Mouse (Mus musculus) frontal cortex, postnatal 10 days (tissue): ENCODE results near the gene Hadhb.
A peak's percentile ranks its signal among the peaks of the same experiment; 100 is the strongest.

Source experiments
- DNase-seq, 2 experiments: peaks; one replicate each; pipeline ENCODE4 v3.0.0; 2022; ENCODE audit warnings: low spot score in 2 of 2, mixed read lengths in 1 of 2

Gene Hadhb

DNA sequence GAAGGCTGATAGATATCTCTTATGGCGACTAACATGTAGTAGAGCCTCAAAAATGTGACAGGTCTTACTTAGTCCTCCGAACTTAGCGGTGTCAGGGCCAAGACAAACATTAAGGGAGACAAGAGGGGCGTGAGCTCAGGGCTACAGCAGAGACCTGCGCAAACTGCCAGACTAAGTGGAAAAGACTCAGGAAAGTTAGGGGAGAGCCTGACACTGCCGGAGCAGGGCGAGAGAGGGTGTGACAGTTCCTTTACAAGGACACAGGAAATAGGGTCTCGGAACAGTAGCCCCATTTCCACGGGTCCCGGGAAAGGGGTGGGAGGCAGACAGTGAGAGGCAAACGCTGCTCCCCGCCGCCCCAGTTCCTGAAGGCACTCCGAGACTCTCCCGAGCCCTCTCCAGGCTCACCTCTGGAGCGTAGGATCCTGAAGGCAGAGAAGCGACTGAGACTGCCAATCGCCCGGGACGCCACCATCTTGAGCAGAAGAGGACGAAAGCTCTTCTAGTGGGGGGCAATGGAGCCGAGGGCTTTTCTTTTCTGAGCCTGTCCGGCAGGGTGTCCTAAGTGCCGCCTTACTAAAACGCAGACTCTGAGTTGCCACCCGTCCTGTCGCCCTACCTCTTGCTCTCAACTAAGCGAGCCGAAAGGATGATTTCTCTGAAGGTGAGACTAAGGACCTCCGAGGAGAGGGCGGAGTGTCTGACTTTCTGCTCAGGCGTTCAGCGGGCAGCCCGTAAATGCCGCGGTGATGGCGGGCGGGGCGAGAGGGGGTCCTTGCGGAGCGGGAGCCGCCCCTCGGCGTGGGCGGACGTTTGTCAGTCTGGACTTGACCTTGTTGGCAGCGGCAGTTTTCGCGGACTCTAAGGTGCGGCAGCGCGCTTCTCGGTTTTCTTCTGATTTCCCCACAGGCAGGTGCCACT is at the start of gene Hadhb, which contains the start of gene Hadha:
TSS of gene Hadhb (plus strand) at position 775 of the 921 bp plus-strand sequence.
TSS of gene Hadha (minus strand) at position 689 of the 921 bp plus-strand sequence.
- DNase-seq = peak; percentile 81 to 91

- peak; percentile 33 to 50 for DNase-seq
Measured at GRCm38 (mm10) chr5:30105668-30106300, 49.3 kb upstream of the Hadhb start, which contains the start of gene 3110082J24Rik. Gene 3110082J24Rik (minus strand): TSS chr5:30106086.

DNA sequence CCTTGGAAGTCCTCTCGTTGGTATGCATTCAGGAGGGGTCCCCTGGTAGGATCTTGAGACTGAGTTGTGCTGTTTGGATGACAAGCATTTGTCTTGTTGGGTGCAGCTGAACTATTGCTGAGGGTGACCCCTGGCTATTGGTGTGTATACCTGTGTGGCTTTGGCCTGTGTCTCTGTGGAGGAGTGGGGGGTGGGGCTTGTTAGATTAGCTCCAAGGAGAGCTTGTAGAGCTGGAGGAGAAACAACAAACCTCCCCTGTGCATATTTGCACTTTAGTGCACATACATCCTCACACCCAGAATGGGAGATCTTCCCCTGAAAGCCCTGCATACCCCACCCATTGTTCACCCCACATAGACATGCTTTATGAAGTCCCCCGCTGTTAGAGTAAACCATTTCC is 48.3 kb upstream of the Hadhb start:
- peak in 1 of 2 experiments; percentile 9 for DNase-seq

DNA sequence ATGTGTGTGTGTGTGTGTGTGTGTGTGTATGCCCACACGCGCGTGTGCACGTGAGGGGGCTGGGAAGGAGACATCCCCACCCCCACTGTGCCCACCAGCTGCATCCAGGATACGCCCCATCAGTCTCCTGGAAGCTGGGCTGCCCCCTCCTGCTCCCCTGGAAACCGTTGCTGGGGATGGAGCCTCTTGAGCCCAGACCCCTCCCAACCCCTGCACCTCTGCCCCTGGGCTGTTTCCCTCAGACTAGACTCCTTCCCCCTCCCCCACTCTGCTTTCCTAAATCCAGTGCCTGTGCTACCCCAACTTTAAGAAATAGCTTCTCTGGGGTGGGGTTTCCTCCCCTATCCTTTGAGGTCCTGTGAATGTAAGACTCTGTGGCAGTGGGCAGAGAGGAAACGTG is 47.9 kb upstream of the Hadhb start:
- peak in 1 of 2 experiments; percentile 10 for DNase-seq

DNA sequence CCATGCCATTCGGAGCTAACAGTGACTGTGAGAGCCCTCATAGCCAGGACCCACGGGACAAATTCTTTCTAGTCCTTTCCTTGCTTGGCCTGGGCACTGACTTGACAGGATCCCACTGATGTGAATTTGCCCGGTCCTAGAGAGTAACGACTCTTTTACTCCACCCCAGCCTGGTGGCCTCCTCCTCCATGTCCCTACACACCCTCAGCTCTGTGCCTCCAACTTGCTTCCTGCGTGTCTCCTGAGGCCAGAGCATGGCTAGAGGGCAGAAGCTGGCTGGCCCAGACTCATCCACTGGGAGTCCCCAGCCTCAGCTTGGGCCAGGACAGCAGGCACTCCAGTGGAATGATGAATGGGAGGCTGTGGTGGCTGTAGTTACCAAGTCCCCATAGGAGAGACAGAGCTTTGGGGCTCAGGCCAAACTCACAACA is 47.4 kb upstream of the Hadhb start:
- DNase-seq = no peak

- no peak for DNase-seq
Measured at GRCm38 (mm10) chr5:30108233-30108632, 46.8 kb upstream of the Hadhb start.

GRCm38 (mm10) chr5:30109899-30110298 is 45.1 kb upstream of the Hadhb start:
- no peak for DNase-seq

DNA sequence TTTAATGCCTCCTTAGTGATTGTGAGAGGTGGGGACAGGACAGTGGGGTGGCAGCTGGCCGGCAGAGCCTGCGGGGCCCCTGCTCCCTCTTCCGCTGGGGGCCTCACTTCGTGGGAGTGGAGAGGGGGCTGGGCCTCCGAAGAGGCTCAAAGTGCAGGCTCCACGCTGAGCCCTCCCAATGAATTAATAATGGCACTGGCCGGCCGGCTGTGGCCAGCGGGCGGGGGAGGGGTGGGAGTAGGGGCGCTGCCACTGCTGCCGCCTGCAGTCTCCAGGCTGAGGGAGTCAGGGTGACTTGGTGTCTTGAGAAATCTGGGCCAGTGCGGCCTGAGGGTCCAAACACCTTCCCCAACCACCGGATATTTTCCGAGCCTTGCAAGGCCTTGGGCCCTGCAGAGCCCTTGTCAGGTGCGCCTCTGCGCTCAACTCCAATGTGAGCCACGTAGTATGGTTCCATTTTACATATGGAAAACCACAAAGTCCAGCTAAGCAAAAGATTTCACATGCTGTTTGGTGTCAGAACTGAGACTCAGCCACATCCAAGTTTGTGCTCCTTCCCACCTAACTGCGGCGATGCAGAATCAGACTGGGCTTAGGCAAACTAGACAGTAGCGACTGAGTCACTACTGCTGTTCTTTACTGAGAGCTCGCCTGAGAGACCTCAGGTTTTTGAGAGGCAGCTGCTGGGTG is 44.5 kb upstream of the Hadhb start:
- no peak for DNase-seq

DNA sequence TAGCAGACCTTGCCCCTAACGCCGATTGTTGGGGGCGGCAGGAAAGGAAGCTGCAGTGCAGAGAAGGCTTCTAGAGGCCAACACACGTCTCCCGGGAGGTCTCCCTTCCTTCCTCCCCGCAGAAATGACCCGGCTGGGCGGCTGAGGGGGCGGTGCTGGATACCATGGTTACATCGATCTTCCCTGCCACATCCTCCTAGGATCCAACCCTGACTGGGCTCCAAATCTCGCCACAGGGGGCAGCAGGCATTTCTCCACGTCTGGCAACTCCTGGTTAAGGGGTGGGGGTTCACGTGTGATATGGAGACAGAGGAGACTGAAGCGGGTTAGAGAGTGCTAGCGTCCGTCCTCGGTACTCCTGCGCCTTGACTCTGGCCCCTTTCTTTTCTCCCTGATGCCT is 43.9 kb upstream of the Hadhb start:
- peak; percentile 64 to 69 for DNase-seq

DNA sequence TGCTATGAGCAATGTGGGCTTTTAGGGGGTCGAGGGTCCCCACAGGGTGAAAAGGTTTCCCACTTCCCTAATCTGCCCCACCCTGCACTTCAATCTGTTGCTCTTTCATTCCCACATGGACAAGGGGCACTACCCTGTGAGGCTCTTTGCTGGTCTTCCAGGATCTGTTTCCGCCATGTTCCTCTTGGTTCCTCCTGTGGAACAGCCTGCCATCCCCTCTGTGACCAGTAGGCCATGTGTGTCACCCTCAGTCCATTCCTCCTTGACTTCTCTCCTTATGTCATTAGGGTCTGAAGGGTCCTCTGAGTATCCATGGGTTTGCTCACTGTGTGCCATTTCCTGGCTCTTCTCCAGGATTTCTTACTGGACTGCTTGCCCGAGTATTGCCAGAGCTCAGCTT is 43.3 kb upstream of the Hadhb start:
- DNase-seq = no peak

DNA sequence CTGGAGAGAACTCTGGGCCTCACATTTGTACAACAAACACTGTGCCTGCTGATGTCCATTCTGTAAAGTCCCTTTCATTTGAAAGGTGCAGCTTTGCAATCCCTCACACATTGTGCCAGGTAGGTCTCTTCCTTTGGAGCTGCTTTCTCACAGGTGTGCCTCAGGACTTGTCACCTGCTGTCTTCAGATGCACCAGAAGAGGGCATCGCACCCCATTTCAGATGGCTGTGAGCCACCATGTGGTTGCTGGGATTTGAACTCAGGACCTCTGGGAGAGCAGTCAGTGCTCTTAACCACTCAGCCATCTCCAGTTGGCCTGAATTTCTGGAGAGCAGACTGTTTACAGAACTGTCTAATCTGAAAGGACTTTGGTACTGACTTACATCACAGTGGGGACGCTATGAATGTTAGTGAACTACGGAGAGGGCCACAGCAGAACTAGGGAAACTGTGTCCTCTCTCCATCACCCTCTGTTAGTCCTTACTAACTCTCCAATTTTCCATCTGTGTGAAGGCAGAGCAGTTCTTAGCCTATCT is 42.4 kb upstream of the Hadhb start:
- no peak for DNase-seq

GRCm38 (mm10) chr5:30113881-30114760 is 40.9 kb upstream of the Hadhb start:
- peak in 1 of 2 experiments; percentile 81 for DNase-seq

GRCm38 (mm10) chr5:30114761-30115140 is 40.3 kb upstream of the Hadhb start:
- no peak for DNase-seq

GRCm38 (mm10) chr5:30115718-30116117 is 39.3 kb upstream of the Hadhb start:
- no peak for DNase-seq

DNA sequence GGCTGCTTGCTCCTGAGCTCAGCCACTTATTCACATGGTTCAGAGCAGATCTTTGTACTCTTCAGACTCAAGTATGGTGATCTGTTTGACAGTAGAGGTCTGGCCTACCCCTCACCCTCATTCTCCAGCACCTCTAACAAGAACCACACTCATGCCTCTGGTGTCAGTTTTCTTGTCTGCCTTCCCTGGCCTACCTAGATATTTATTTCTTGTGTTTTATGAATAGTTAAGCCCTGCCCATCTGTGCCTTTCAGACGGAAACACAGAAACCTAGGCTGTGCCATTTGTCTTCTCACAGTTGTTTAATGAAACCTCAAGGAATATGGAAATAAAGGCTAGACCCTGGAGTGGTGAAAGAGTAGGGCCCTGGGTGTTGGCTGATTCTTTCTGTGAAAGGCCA is 37.0 kb upstream of the Hadhb start:
- DNase-seq = no peak

DNA sequence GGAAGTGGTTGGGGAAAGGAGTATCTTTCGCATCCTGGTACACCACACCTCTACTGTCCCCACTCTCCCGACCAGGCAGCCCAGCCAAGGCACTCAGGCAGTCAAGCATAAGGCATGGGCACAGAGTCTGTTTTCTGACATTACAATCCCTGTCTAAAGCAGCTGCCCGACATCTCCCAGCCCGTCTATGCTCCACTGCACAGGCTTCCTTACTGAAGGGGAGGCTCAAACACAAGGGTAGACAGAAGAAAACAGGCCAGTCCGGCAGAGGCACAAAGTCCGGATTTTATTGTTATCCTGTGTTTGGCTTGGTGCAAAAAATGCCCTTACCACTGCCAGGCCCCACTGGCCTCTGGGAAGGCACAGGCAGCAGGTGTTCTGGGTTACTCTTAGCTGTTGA is 35.9 kb upstream of the Hadhb start:
- DNase-seq = no peak

GRCm38 (mm10) chr5:30120106-30120505 is 34.9 kb upstream of the Hadhb start:
- DNase-seq = no peak

GRCm38 (mm10) chr5:30122481-30122880 is 32.6 kb upstream of the Hadhb start:
- no peak for DNase-seq

DNA sequence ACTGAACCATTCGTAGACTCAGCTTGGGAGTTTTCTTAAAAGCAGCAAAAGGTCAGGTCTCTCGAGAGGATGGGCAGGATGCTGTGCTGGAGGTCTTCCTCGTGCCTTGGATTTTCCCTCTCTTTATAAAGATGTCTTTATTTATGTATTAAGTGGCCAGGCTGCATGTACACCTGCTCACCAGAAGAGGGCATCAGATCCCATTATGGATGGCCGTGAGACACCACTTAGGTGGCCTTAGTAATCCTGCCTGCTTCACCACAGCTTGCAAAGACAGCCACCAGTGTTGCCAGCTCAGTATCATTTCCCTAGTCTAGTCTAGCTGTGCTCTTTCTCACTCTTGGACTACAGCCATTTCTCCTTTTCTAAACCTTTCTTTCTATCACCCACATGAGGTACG is 29.5 kb upstream of the Hadhb start:
- no peak for DNase-seq

- DNase-seq = no peak
Measured at GRCm38 (mm10) chr5:30126756-30127155, 28.3 kb upstream of the Hadhb start.
